Comparison of ENCODE assay signal across 19 mouse cellular contexts in the genomic region with DNA sequence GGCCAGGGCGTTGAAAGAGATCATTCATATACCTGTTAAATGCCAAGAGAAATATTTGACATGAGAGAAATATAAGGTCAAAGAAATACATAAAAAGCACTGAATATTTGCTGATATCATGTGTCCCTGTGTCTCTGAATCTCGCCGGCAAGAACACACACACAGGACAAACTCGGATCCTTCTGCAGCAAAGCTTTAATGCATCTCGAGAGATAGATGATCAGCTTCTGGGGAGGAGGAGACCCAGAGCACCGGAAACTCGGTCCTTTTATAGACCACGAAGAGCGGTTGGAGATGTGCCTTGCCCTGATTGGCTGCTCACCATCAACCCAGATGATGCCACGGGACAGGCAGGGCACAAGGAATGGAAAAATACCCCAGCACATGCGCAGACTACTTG. TPM values are rescaled to one million over a fixed set of nuclear protein-coding genes. Genes with fewer than 3 reads are reported as not detected.
DNase-seq lines count a peak whose midpoint lies in the region; ATAC-seq and TF ChIP-seq lines count a peak whose summit lies in the region.
"Not testable (repeated sequence)": the region's sequence is repeated elsewhere in the genome, so short reads cannot be mapped to it uniquely, and the experiment has no call there.
"Had no signal": no experiment of that assay in that cellular context is flagged by ENCODE, and none has a peak within 500 bp of the region (broad histone marks: within the 10 kb centered on the region; RNA-seq: fewer than 3 reads in every experiment).

No protein-coding gene starts in this region.

- not testable (repeated sequence) for DNase-seq in hindbrain, embryonic 14.5 days (ENCODE audit: low spot score); midbrain, embryonic 11.5 days (ENCODE audit: low spot score, missing footprints); midbrain, postnatal 0 days (ENCODE audit: low spot score)

- H3K27ac ChIP-seq in embryonic facial prominence, embryonic 12.5 days; heart, embryonic 12.5 days (ENCODE audit: poor library complexity, severe bottlenecking); hindbrain, embryonic 14.5 days; kidney, embryonic 15.5 days; limb, embryonic 15.5 days; midbrain, embryonic 11.5 days (ENCODE audit: low read depth, low read length); midbrain, postnatal 0 days (ENCODE audit: low read depth, low read length): not testable (repeated sequence)

- not testable (repeated sequence) for H3K4me3 ChIP-seq in embryonic facial prominence, embryonic 12.5 days; heart, embryonic 12.5 days; hindbrain, embryonic 14.5 days (replicated peaks; ENCODE audit: low read length); kidney, embryonic 15.5 days (replicated peaks); limb, embryonic 15.5 days; midbrain, embryonic 11.5 days (ENCODE audit: low read depth, low read length); midbrain, postnatal 0 days (ENCODE audit: low read depth, low read length)

- ATAC-seq in embryonic facial prominence, embryonic 12.5 days (ENCODE audit: insufficient number of reproducible peaks, insufficient read depth, low FRiP score, low TSS enrichment), result 0 out of 2 replicates have a peak, but pooled peaks have one; percentile 47
- 0 out of 2 replicates have a peak, but pooled peaks have one; percentile 20 for ATAC-seq in granulocyte monocyte progenitor cell, adult 5-6 weeks (replicated peaks; ENCODE audit: poor library complexity, severe bottlenecking)
- ATAC-seq in heart, embryonic 12.5 days (ENCODE audit: insufficient number of reproducible peaks, low FRiP score), result 0 out of 2 replicates have a peak, but pooled peaks have one; percentile 51
- peak; percentile 34; the same call in 1 of the 2 replicates for ATAC-seq in hindbrain, embryonic 14.5 days (ENCODE audit: low FRiP score)
- 0 out of 2 replicates have a peak, but pooled peaks have one; percentile 29 for ATAC-seq in kidney, embryonic 15.5 days (replicated peaks; ENCODE audit: low FRiP score)
- ATAC-seq in limb, embryonic 15.5 days (ENCODE audit: insufficient number of reproducible peaks, low FRiP score, low TSS enrichment, low read depth), result 0 out of 2 replicates have a peak, but pooled peaks have one; percentile 55
- ATAC-seq in midbrain, embryonic 11.5 days (ENCODE audit: low FRiP score), result peak; percentile 44; the same call in 1 of the 2 replicates
- peak; percentile 54; the same call in 1 of the 2 replicates for ATAC-seq in midbrain, postnatal 0 days (ENCODE audit: low FRiP score)

- H3K27me3 ChIP-seq in embryonic facial prominence, embryonic 12.5 days; heart, embryonic 12.5 days (replicated peaks); hindbrain, embryonic 14.5 days (ENCODE audit: control insufficient read depth, insufficient read depth, low read length); kidney, embryonic 15.5 days; limb, embryonic 15.5 days; midbrain, embryonic 11.5 days (ENCODE audit: control insufficient read depth, insufficient read depth, low read length); midbrain, postnatal 0 days (ENCODE audit: insufficient read depth, low read length): not testable (repeated sequence)

- not testable (repeated sequence) for H3K4me2 ChIP-seq in embryonic facial prominence, embryonic 12.5 days (replicated peaks); heart, embryonic 12.5 days; hindbrain, embryonic 14.5 days (replicated peaks); kidney, embryonic 15.5 days; limb, embryonic 15.5 days; midbrain, embryonic 11.5 days; midbrain, postnatal 0 days (ENCODE audit: low read depth, low read length, poor library complexity, severe bottlenecking)

- WGBS in embryonic facial prominence, embryonic 12.5 days, result 81% methylated on average over 10 of the region's 11 CpGs
- 69% methylated on average over 10 of the region's 11 CpGs for WGBS in heart, embryonic 12.5 days
- WGBS in hindbrain, embryonic 14.5 days, result 87% methylated on average over 8 of the region's 11 CpGs
- 85% methylated on average over 10 of the region's 11 CpGs for WGBS in kidney, embryonic 15.5 days
- 83% methylated on average over 10 of the region's 11 CpGs for WGBS in limb, embryonic 15.5 days
- 85% methylated on average over 7 of the region's 11 CpGs for WGBS in midbrain, embryonic 11.5 days
- WGBS in midbrain, postnatal 0 days, result 75% methylated on average over 9 of the region's 11 CpGs

- TF ChIP-seq CTCF in midbrain, postnatal 0 days (IDR thresholded peaks at IDR 0.05), result not testable (repeated sequence)

- H3K4me1 ChIP-seq in embryonic facial prominence, embryonic 12.5 days; heart, embryonic 12.5 days (replicated peaks); hindbrain, embryonic 14.5 days (replicated peaks; ENCODE audit: control insufficient read depth, insufficient read depth, low read length); kidney, embryonic 15.5 days; limb, embryonic 15.5 days; midbrain, embryonic 11.5 days (ENCODE audit: control insufficient read depth, insufficient read depth, low read length); midbrain, postnatal 0 days (ENCODE audit: insufficient read depth, low read length): not testable (repeated sequence)

- H3K36me3 ChIP-seq in embryonic facial prominence, embryonic 12.5 days; heart, embryonic 12.5 days; hindbrain, embryonic 14.5 days (replicated peaks; ENCODE audit: control insufficient read depth, insufficient read depth); kidney, embryonic 15.5 days; limb, embryonic 15.5 days; midbrain, embryonic 11.5 days (ENCODE audit: control insufficient read depth, insufficient read depth, low read length); midbrain, postnatal 0 days (ENCODE audit: insufficient read depth, low read length): not testable (repeated sequence)

- not testable (repeated sequence) for H3K9ac ChIP-seq in embryonic facial prominence, embryonic 12.5 days; heart, embryonic 12.5 days; hindbrain, embryonic 14.5 days; kidney, embryonic 15.5 days; limb, embryonic 15.5 days; midbrain, embryonic 11.5 days (ENCODE audit: low read length); midbrain, postnatal 0 days (replicated peaks; ENCODE audit: low read length, poor library complexity, severe bottlenecking)

- H3K9me3 ChIP-seq in embryonic facial prominence, embryonic 12.5 days; kidney, embryonic 15.5 days (replicated peaks); limb, embryonic 15.5 days; midbrain, embryonic 11.5 days (ENCODE audit: control insufficient read depth, low read length); midbrain, postnatal 0 days (ENCODE audit: low read length): not testable (repeated sequence)
- H3K9me3 ChIP-seq in heart, embryonic 12.5 days (replicated peaks), result peaks cover 17% of the 10 kb centered on the region
- H3K9me3 ChIP-seq in hindbrain, embryonic 14.5 days (ENCODE audit: control insufficient read depth, low read length), result peaks cover 11% of the 10 kb centered on the region

RNA-seq across cellular contexts. Expression of a gene that starts 11.5 kb away (rescaled TPM):
- polyA plus RNA-seq in embryonic facial prominence, embryonic 12.5 days (2016; fragmentation: Nextera tagmentation; extraction: Ambion mirVana), result not detected in 2 replicates
- not detected in 2 replicates for total RNA-seq in granulocyte monocyte progenitor cell, adult 5-6 weeks (2014; fragmentation: Nextera tagmentation)
- total RNA-seq in granulocyte monocyte progenitor cell, adult 5-6 weeks (2017), result not detected in 2 replicates
- polyA plus RNA-seq in heart, embryonic 12.5 days (2016; fragmentation: Nextera tagmentation; extraction: Ambion mirVana), result not detected in 2 replicates
- polyA plus RNA-seq in hindbrain, embryonic 14.5 days (2014; fragmentation: Nextera tagmentation; extraction: Ambion mirVana), result not detected in 2 replicates
- polyA plus RNA-seq in kidney, embryonic 15.5 days (2015; fragmentation: Nextera tagmentation; extraction: Ambion mirVana), result 0.09 TPM in 1 of 2 replicates, not detected in the other
- polyA plus RNA-seq in limb, embryonic 15.5 days (2015; fragmentation: Nextera tagmentation; extraction: Ambion mirVana), result not detected in 2 replicates
- not detected in 2 replicates for polyA plus RNA-seq in midbrain, embryonic 11.5 days (2014; fragmentation: Nextera tagmentation; extraction: Ambion mirVana)
- total RNA-seq in midbrain, postnatal 0 days (2014; rRNA removed), result 0.14 TPM in 1 of 2 replicates, not detected in the other
- not detected in 2 replicates for polyA plus RNA-seq in midbrain, postnatal 0 days (2015; fragmentation: Nextera tagmentation; extraction: Ambion mirVana)
- total RNA-seq: hematopoietic stem cell, adult 5-6 weeks had no signal
- polyA plus RNA-seq: brain, embryonic 14.5 days; cortical plate, adult 2 months; erythroblast, embryonic 14.5 days; forebrain, embryonic 12.5 days; forebrain, embryonic 15.5 days; gonadal fat pad, adult 2 months; heart, embryonic 13.5 days; heart, postnatal 0 days; hindbrain, embryonic 13.5 days; intestine, embryonic 14.5 days had no signal
